Mouse (Mus musculus): ENCODE measurements around the gene Snx10. TPM values are rescaled to one million over a fixed set of nuclear protein-coding genes. Genes with fewer than 3 reads are reported as not detected.

The Snx10 gene
- total and polyA plus RNA-seq, 2 experiments from 2014 or later, result 47.7 to 70.4 TPM

GRCm38 (mm10) chr6:51585980-51586379, 62.3 kb downstream of the Snx10 start:
- peak; percentile 96 for TF ChIP-seq CTCF (IDR thresholded peaks at IDR 0.05)
- Histone ChIP-seq H3K4me1 (ENCODE audit: insufficient read depth, low read length) (no peaks in the 10 kb centered on the region), H3K27ac (ENCODE audit: low read depth, low read length) (no peak overlapping the region), H3K9me3 (ENCODE audit: low read length) (no peaks in the 10 kb centered on the region), H3K36me3 (ENCODE audit: insufficient read depth, low read length) (peaks cover 9% of the 10 kb centered on the region; the same call in 1 of the 2 replicates), H3K4me2 (ENCODE audit: low read depth, low read length, poor library complexity, severe bottlenecking) (no peak overlapping the region), H3K4me3 (ENCODE audit: low read depth, low read length) (no peak overlapping the region), H3K9ac (replicated peaks; ENCODE audit: low read length, poor library complexity, severe bottlenecking) (no peak overlapping the region), H3K27me3 (ENCODE audit: insufficient read depth, low read length) (no peaks in the 10 kb centered on the region)
- WGBS, result 16% methylated on average over 8 of the region's 8 CpGs
- ATAC-seq (ENCODE audit: low FRiP score) (no peak), DNase-seq (ENCODE audit: low spot score) (peak; percentile 78)

GRCm38 (mm10) chr6:51587266-51587665, 63.6 kb downstream of the Snx10 start:
- Histone ChIP-seq H3K4me2 (ENCODE audit: low read depth, low read length, poor library complexity, severe bottlenecking) (no peak overlapping the region), H3K9ac (replicated peaks; ENCODE audit: low read length, poor library complexity, severe bottlenecking) (no peak overlapping the region), H3K4me1 (ENCODE audit: insufficient read depth, low read length) (no peaks in the 10 kb centered on the region), H3K36me3 (ENCODE audit: insufficient read depth, low read length) (0 out of 2 replicates have a peak, but pooled peaks cover 5% of the 10 kb centered on the region), H3K9me3 (ENCODE audit: low read length) (no peaks in the 10 kb centered on the region), H3K27me3 (ENCODE audit: insufficient read depth, low read length) (no peaks in the 10 kb centered on the region), H3K4me3 (ENCODE audit: low read depth, low read length) (no peak overlapping the region), H3K27ac (ENCODE audit: low read depth, low read length) (no peak overlapping the region)
- 93% methylated on average over 3 of the region's 3 CpGs for WGBS
- TF ChIP-seq CTCF (IDR thresholded peaks at IDR 0.05), result no peak
- DNase-seq (ENCODE audit: low spot score) (no peak), ATAC-seq (ENCODE audit: low FRiP score) (no peak)

- ATAC-seq (ENCODE audit: low FRiP score) (no peak), DNase-seq (ENCODE audit: low spot score) (no peak)
- H3K9me3 ChIP-seq (ENCODE audit: low read length), result no peaks in the 10 kb centered on the region
- H3K4me1 ChIP-seq (ENCODE audit: insufficient read depth, low read length), result peaks cover 6% of the 10 kb centered on the region; the same call in 1 of the 2 replicates
- H3K36me3 ChIP-seq (ENCODE audit: insufficient read depth, low read length), result no peaks in the 10 kb centered on the region
- 0 out of 2 replicates have a peak overlapping the region, but pooled peaks have one; percentile 60 for H3K9ac ChIP-seq (replicated peaks; ENCODE audit: low read length, poor library complexity, severe bottlenecking)
- H3K4me3 ChIP-seq (ENCODE audit: low read depth, low read length), result no peak overlapping the region
- TF ChIP-seq CTCF (IDR thresholded peaks at IDR 0.05), result no peak
- no peaks in the 10 kb centered on the region for H3K27me3 ChIP-seq (ENCODE audit: insufficient read depth, low read length)
- H3K27ac ChIP-seq (ENCODE audit: low read depth, low read length), result peak overlapping the region; percentile 98; the same call in 1 of the 2 replicates
- H3K4me2 ChIP-seq (ENCODE audit: low read depth, low read length, poor library complexity, severe bottlenecking), result peak overlapping the region; percentile 55
- 83% methylated on average over 1 of the region's 1 CpGs for WGBS
Observed at GRCm38 (mm10) chr6:51591264-51591663, 67.6 kb downstream of the Snx10 start.

- Histone ChIP-seq H3K4me1 (ENCODE audit: insufficient read depth, low read length) (peaks cover 6% of the 10 kb centered on the region; the same call in 1 of the 2 replicates), H3K27ac (ENCODE audit: low read depth, low read length) (peak overlapping the region; percentile 98), H3K9me3 (ENCODE audit: low read length) (no peaks in the 10 kb centered on the region), H3K36me3 (ENCODE audit: insufficient read depth, low read length) (no peaks in the 10 kb centered on the region), H3K4me2 (ENCODE audit: low read depth, low read length, poor library complexity, severe bottlenecking) (peak overlapping the region; percentile 55), H3K9ac (replicated peaks; ENCODE audit: low read length, poor library complexity, severe bottlenecking) (peak overlapping the region; percentile 60; the same call in 1 of the 2 replicates), H3K4me3 (ENCODE audit: low read depth, low read length) (peak overlapping the region; percentile 36), H3K27me3 (ENCODE audit: insufficient read depth, low read length) (no peaks in the 10 kb centered on the region)
- TF ChIP-seq CTCF (IDR thresholded peaks at IDR 0.05), result no peak
- 9% methylated on average over 3 of the region's 3 CpGs for WGBS
- ATAC-seq (ENCODE audit: low FRiP score), result no peak
- no peak for DNase-seq (ENCODE audit: low spot score)
Observed at GRCm38 (mm10) chr6:51591844-51592243, 68.1 kb downstream of the Snx10 start.

- DNase-seq (ENCODE audit: low spot score), result peak; percentile 97
- no peaks in the 10 kb centered on the region for H3K27me3 ChIP-seq (ENCODE audit: insufficient read depth, low read length)
- peak; percentile 96 for ATAC-seq (ENCODE audit: low FRiP score)
- TF ChIP-seq CTCF (IDR thresholded peaks at IDR 0.05), result peak; percentile 92
- peaks cover 6% of the 10 kb centered on the region; the same call in 1 of the 2 replicates for H3K4me1 ChIP-seq (ENCODE audit: insufficient read depth, low read length)
- H3K9ac ChIP-seq (replicated peaks; ENCODE audit: low read length, poor library complexity, severe bottlenecking), result peak overlapping the region; percentile 60
- peak overlapping the region; percentile 36 for H3K4me3 ChIP-seq (ENCODE audit: low read depth, low read length)
- H3K36me3 ChIP-seq (ENCODE audit: insufficient read depth, low read length), result no peaks in the 10 kb centered on the region
- H3K4me2 ChIP-seq (ENCODE audit: low read depth, low read length, poor library complexity, severe bottlenecking), result peak overlapping the region; percentile 55
- H3K27ac ChIP-seq (ENCODE audit: low read depth, low read length), result peak overlapping the region; percentile 98
- H3K9me3 ChIP-seq (ENCODE audit: low read length), result no peaks in the 10 kb centered on the region
- under 1% methylated on average over 43 of the region's 45 CpGs for WGBS
Observed at GRCm38 (mm10) chr6:51592356-51593115, 68.8 kb downstream of the Snx10 start.

GRCm38 (mm10) chr6:51593446-51594035, 69.8 kb downstream of the Snx10 start:
- Histone ChIP-seq H3K27ac (ENCODE audit: low read depth, low read length) (peak overlapping the region; percentile 98), H3K27me3 (ENCODE audit: insufficient read depth, low read length) (no peaks in the 10 kb centered on the region), H3K4me1 (ENCODE audit: insufficient read depth, low read length) (peaks cover 6% of the 10 kb centered on the region; the same call in 1 of the 2 replicates), H3K9me3 (ENCODE audit: low read length) (no peaks in the 10 kb centered on the region), H3K4me3 (ENCODE audit: low read depth, low read length) (no peak overlapping the region), H3K4me2 (ENCODE audit: low read depth, low read length, poor library complexity, severe bottlenecking) (peak overlapping the region; percentile 24; the same call in 1 of the 2 replicates), H3K36me3 (ENCODE audit: insufficient read depth, low read length) (no peaks in the 10 kb centered on the region), H3K9ac (replicated peaks; ENCODE audit: low read length, poor library complexity, severe bottlenecking) (0 out of 2 replicates have a peak overlapping the region, but pooled peaks have one; percentile 36)
- 23% methylated on average over 10 of the region's 10 CpGs for WGBS
- no peak for ATAC-seq (ENCODE audit: low FRiP score)
- TF ChIP-seq CTCF (IDR thresholded peaks at IDR 0.05), result no peak
- no peak for DNase-seq (ENCODE audit: low spot score)
